Mouse (Mus musculus) liver, postnatal 0 days (tissue): ENCODE results near the gene Gm2a.

Experiments used
- CTCF ChIP-seq: sonication (generic); IDR thresholded peaks from 2 replicates; pipeline ENCODE4 v1.5.1; 2016; ENCODE audit warnings: antibody characterized with exemption, low read depth
- EP300 ChIP-seq: IDR thresholded peaks from 2 replicates; pipeline ENCODE4 v1.6.1; 2016; ENCODE audit warnings: antibody characterized with exemption, low read depth, mild to moderate bottlenecking

GRCm38 (mm10) chr11:55148461-55148860 is 50.5 kb downstream of the Gm2a start:
- TF ChIP-seq EP300, result no peak
- TF ChIP-seq CTCF, result no peak
